Mouse (Mus musculus): ENCODE measurements around the gene Srgap1.

Gene Srgap1

DNA sequence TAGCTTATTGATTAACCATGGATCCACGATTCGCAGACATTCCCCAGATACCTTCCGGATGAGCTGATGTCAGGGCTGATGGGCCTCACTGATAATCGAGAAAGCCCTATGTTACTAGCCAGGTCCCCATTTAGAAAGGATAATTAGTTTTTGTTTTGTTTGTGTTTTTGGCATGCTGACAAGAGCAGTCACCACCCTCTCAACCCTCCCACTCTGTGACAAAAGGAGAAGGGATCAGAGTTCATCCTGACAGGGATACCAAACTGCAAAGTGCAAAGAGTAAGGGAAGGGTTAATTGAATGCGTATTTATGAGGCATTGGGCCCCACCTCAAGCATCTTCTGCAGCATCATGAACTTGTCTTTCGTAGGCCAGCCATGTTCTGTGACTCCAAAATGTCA, 76.2 kb downstream of the Srgap1 start:
- in situ Hi-C loops (cut with MboI, MseI) = no loop called here

DNA sequence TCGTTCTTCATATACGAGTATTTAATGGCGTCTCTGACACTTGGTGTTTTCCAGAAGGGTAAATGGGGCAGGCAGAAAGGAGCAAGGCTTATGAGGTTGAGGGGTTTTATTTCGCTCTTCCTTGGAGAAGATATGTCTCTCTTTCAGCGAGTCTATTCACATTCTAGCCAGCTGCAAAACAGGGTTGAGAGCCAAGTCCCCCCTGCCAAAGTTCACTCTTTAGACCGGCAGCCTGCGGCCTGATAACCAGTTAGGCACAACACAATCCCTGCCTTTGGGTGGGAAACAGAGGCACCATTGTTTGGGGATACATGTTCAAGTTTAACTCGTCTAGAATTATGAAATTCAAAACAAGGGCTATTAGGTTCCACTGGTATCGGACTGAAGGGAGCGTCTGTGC, 83.0 kb downstream of the Srgap1 start:
- in situ Hi-C loops (cut with MboI, MseI) = no loop called here

DNA sequence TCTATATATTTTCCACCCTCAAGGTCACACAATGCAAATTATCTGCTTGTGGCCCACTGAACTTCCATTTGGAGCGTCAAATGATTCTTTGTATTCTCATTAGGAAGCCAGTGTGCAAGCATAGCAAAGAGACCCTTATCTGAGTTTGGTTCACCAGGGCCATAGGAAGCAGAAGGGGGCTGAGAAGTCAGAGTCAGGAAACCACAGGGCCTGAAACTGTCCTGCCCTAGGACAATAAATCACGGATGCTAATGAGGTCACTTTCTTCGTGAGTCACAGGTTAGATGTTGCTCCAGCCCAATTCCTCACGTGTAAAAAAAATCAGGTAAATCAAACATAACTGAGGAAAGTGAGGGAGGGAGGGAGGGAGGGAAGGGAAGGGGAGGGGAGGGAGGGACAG, 85.1 kb downstream of the Srgap1 start:
- in situ Hi-C loops (cut with MboI, MseI) = no loop called here

DNA sequence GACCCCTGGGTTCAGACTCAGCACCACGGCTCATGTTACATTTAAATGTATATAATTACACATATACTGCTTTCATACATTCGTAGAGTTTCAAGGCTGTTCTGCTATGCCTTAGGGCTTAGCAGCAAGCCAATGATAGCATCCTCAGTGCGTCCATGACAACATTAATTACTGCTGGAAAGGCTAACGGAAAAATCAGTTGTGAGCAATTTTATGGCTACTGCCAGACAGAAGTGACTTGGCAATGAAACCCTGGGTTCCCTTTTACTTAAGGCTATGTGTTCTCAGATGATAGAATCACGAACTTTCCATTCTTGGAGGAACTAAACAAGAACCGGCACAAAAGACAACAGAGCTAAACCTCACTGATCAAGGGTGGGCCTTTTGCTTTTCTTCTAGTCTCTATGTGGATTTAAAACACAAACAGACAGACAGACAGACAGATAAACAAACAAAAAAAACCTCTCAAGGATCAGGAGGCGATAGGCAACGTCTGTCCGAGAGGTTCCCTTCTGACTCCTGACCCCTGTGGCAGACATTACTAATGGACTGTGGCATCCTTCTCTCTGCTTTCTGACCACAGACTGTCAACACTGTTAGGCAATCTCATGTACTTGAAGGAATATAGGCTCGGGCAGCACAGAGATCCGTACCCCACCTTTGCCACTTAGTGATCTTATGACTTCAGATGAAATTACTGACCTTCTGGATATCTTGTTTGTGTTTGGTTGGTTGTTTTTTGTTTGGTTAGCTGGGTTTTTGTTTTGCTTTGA, 85.8 kb downstream of the Srgap1 start:
- in situ Hi-C loops (cut with MboI, MseI) = no loop called here

DNA sequence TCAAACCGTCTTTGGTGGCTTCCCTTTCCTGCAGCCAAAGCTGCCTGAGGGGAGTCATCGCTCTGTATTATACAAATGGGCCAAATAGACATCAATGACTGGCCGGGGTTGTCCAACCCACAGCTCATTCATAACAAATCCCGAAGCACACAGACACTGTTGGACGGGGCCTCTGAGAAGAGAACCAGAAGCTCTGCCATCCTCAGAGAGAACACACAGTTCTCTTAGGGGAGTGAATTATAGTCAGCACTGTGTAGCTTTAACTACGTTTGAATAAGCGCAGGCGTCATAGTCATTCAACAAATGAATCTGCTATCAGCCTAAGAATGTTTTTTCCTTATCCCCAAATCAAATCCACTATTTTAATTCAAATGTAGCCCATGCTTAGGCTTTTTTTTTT, 88.4 kb downstream of the Srgap1 start:
- in situ Hi-C loops (cut with MboI, MseI) = no loop called here

DNA sequence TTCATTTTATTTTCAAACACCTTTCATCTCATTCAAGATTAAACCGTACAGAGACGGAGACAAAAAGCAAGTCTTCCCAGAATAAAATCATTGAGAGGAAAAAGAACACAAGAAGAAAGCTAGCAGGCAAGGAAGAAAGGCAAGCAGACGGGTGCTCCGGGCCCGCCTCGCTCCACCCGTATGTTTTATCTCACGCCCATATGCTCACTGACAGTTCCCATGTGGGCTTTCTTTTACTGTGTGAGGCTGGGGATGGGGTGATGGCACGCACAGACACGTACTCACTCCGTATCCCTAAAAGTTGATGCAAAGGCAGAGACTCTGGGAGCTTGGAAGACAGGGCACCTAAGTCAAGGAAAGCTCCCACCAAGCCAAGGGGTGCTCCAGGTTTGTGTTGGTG, 90.6 kb downstream of the Srgap1 start:
- in situ Hi-C loops (cut with MboI, MseI) = no loop called here

DNA sequence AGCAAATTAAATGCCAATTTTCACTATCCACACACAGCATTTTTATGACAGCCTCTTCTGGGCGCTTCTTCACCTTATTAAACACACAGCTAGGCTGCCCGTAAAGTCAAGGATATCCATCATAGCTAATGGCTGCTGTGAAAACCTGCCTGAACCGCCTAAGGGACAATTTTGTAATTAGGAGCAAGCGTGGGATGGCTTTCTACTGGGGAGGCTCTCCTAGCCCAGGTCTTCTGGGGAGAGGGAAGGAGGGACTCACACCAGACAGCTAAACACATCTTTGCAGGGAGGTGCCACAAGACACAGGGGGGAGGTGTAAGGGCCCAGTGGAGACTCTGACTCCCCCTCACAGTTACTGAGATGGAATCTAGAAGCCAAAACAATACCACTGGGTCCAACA, 91.4 kb downstream of the Srgap1 start:
- in situ Hi-C loops (cut with MboI, MseI) = no loop called here

DNA sequence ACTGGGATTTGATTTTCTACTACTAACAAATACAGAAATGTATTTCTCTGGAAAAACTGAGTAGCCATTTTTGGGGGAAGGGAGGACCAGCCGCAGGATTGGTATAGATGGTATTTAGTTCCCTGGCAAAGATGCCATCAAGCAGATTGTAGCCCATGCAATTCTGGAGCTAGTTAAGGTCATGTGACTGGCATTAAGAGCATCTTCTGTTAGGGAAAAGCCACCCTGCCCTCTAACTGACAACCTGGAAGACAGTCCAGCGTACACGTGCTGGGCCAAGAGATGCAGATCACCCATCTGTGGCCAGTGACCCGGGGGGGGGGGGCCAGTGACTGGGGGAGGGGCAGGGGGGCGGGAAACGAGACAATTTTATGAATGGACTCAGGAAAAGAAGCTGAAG, 92.2 kb downstream of the Srgap1 start:
- in situ Hi-C loops (cut with MboI, MseI) = no loop called here

DNA sequence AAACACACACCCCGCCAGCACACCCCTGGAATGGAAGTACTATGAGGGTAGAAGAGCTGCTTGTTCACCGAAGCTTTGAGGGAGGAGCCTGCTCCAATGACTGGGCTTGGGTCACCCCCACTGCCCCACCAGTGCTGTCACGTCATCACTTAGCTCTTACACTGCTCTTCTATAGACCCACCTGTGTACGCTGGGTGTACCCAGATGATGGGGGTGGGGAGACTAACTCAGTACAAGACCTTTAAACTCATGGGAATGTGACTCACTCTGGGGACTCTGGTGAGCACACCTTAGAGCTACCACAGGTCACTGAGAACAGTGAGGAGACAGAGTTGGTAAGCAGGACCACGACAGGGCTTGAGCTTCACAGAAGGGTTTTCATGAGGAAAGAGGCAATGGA, 94.1 kb downstream of the Srgap1 start:
- in situ Hi-C loops (cut with MboI, MseI) = no loop called here

DNA sequence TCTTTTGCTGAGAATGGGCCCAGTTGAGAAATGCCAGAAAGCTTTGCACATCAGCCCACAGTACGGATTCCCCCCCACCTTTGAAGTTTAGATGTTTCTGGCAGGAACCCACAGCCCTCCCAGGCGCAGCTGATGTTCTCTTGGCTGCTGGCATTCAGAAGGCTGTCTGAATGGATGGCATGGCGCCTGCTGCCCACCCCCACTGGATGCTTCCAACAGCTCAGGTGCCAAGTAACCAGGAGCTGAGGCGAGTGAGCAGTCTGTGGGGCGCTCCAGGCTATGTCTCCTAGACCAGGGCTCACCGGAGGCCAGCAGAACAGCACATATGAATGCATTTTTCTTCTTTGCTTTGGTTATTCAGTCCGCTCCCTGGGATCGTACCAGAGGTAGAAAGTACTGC, 100.9 kb downstream of the Srgap1 start:
- in situ Hi-C loops (cut with MboI, MseI) = no loop called here

DNA sequence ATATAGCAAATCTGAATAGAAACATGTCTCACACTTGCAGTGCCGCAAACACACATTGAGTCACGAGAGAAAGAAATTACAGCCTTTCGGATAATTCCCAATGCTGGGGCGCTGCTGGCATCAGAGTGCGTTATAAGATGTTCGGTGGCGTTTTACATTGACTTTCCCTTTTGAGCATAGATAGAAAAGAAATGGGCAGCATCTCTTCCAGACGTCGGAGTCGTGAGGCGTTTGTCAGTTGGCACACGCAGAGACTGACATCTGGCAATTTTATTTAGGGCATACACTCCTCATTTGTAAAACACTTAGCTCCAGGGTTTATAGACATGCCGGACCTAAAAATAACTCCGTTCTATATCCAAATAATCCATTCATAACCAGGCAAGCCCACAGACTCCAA, 115.2 kb downstream of the Srgap1 start:
- in situ Hi-C loops (cut with MboI, MseI) = no loop called here

DNA sequence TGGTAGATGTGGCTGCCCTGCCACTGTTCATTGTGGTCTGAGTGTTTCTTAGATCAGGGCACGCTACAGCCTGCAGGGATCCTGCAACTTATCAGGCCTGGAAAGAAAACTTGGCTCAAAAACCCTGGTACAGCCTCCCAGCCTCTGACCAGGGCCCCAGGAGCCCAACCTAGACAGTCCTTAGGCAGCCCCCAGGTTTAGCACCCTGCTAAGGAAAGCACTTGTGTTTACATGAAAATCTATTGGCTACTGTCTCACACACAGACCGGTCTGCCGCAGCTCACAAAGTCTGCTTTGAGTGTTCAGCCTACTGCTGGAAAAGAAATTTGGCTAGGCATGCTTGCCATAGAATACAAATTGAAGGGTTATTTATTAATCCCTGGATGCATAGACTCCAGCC, 121.0 kb downstream of the Srgap1 start:
- in situ Hi-C loops (cut with MboI, MseI) = no loop called here

DNA sequence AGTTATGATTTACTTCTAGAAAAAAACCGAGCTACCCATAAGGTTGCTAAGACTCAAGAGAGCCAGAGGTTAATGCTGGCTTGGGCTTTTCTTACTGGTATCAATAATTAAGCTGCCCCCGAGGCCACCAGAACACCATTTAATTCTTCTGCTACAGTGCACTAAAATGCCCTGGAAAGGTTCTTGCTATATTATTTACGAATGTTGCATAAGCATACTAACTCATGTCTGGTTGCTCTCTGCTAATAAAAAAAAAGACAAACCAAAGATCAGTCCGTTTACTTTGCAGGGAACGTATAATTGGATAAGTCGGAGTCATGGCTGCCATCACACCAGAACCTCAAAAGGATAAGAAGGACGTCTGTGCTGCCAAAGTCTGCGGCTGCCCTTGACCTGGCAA, 128.1 kb downstream of the Srgap1 start:
- in situ Hi-C loops (cut with MboI, MseI) = no loop called here

DNA sequence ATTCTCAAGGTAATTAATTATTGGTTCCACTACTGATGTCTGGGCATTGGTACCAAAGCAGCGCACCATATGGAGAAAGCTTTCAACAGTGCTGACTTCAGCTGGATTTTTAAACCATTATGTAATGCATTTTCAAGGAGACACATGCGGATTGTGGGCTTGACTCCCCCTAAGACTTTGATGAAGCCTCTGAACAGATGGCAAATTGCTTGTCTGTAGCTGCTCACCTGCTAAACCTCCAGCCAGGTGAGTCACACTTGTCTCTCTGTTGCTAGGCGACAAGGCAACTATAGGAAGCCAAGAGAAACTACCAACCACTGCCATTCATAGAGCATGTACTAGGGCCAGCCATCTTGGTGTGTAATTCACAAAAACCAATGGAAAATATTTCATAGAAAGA, 128.5 kb downstream of the Srgap1 start:
- in situ Hi-C loops (cut with MboI, MseI) = no loop called here

DNA sequence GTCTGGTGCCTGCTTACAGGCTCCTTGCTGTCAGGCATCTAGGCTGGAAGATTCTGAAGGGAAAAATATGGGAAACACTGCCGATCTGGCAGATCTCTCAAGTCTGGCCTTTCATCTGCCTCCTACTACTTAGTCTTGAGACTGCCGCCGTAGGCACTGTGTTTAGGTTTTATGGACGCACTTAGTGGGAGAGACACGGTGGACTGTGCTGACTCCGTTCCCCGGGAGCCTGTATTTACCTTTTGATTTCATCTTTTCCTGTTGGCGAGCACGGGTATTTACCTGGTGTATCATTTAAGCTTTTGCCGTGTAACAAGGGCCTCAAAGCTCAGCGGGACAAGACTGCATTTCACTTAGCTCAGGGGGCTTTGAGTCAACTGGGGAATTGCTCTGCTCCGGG, 131.6 kb downstream of the Srgap1 start:
- in situ Hi-C loops (cut with MboI, MseI) = no loop called here

DNA sequence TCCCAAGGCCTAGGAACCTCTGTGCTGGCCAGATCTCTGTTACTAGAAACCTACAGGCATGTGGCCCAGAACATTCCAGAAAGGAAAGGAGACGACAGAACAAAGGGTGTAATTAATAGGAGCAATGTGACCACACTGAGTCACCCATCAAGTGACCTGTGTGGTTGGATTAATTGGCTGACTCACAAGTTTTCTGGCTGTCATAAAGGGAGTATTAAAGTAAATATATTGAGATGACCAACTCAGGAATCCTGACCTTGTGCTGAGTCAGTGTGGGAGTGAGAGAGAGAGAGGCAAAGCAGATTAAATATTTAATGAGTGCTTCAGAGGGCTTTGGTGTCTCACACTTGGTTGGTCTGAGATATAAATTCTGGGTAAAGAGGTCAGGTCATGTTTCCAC, 143.0 kb downstream of the Srgap1 start:
- in situ Hi-C loops (cut with MboI, MseI) = no loop called here

DNA sequence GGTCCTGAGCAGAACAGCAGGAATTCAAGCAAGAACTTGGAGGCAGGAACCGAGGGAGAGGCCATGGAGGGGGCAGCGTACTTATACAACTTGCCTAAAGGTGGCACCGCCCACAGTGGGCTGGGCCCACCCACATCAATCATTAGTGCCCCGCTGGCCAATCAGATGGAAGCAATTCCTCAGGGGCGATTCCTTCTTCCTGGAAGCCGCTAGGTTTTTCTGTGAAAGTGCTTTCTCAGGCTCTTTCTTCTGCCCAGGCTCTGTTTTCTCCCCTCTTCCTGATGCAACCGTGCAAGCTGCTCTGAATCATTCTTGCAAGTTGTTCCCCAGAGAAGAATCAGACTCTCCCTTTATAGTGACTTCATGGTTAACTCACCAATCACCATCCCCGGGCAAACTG, 144.5 kb downstream of the Srgap1 start:
- in situ Hi-C loops (cut with MboI, MseI) = no loop called here

DNA sequence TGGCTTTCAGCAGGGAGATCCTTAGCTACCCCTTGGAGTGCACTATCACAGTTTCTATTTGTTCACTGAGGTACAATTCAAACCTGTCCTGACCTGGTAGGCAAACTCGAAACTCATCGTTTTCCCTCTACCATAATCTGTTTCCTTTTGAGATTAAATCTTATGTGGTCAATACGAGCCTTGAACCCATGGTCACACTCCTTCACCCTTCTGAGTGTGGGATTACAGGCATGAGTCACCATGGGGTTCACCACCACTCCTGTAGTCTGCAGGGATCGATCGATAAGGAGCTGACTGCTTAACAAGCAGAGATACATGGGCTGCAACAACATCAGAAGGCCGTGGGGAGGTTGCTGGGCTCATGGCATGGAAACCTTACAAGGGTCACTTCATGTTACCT, 146.3 kb downstream of the Srgap1 start:
- in situ Hi-C loops (cut with MboI, MseI) = no loop called here

DNA sequence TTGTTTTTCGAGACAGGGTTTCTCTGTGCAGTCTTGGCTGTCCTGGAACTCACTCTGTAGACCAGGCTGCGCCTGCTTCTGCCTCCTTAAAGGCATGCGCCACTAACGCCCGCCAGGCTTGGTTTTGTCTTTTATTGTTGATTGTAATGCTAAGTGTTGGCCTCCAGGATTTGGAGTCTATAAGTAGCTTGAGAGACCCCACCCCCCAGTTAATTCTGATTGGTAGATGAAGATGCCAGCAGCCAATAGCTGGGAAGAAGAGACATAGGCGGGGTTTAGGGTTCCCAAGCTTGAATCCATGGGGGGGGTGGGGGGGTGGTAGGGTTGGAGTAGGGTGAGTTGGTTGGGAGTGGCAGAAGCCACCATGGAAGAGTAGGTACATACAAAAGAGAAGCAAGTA, 147.4 kb downstream of the Srgap1 start:
- in situ Hi-C loops (cut with MboI, MseI) = no loop called here

DNA sequence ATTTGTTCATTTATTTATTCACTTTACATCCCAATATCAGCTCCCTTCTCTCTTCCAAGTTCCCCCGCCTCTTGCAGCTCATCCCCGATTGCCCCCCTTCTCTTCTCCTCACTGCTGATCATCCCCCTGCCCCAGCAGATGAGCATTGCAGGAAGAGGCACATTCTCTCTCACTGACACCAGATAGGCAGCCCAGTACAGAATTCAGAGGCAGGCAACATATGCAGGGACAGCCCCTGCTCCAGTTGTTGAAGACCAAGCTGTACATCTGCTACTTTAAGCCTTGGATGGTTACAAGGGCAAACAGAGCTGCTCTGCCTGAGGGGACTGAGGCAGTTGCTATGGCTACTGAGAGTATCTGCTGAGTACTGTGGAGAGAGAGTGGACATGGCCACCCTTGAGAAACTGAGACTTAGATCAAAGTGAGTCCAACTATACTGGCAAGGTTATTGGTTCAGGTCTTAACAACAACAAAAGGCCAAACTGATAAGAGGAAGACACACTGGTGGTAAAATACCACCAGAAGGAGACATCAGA, 149.2 kb downstream of the Srgap1 start:
- in situ Hi-C loops (cut with MboI, MseI) = no loop called here

DNA sequence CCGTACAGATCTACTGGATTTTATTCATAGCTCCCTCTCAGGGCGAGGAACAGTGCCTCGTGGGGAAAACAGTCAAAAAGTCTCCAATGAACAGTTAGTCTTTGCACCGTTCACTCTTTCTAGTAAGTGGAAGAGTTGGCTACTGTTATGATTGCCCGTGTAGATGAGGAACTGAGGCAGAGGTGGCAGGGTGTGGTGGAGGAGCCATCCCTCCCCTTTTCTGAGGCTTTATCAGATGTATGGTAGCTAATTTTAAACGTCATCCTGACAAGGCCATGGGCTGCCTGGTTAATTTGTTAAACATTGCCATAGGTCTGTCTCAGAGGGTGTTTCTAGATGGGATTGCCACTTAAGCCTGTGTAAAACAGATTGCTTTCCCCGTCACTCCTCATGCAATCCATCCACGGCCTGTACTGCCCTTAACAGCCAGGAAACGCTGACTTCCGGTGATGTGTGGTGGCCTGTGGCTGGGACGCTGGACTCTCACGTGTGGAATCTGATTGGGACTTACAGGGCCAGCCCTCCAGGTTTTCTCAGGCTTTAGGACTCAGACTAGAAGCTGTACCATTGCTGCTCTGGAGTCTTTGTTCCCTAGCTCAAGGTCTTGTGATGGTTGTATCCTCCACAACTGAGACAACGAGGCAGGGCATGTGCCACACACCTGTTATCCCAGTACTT, 155.6 kb downstream of the Srgap1 start:
- in situ Hi-C loops (cut with MboI, MseI) = no loop called here

DNA sequence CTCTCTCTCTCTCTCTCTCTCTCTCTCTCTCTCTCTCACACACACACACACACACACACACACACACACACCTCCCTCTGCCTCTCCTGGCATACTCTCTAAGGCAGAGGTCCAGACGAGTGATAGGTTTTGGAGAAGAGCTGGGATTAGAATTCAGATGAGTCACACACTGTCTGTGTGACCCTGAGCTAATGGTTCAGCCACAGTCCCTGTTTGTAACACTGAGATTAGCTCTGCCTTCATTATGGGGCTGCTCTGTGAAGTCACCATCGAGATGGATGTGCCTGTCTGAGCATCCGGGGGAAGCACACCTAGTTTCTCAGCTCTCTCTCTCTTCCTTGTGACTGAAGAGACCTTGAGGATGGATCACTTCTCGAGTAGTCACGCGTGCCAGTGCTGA, 157.1 kb downstream of the Srgap1 start:
- in situ Hi-C loops (cut with MboI, MseI) = no loop called here

DNA sequence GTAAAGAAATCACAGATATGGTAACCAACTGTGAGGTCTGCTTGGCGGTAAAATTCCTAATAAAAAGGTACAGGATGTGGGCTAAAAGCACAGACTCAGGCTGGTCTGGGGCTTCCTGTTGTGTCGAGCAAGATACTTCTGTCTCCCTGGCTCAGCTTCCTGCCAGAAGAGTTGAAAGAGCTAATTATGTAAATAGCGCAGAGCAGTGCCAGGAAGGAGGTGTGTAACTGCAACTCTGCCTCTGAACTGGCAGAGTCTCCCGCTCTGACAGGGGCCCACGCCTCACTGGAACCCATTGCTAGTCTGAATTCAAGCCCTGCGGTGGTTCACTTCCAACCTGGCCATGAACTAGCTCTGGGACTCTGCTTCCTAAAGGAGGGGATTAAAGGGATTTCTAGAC, 160.3 kb downstream of the Srgap1 start:
- in situ Hi-C loops (cut with MboI, MseI) = no loop called here
